Mouse (Mus musculus) heart, embryonic 12.5 days (tissue): ENCODE measurements around the gene Acat1. TPM values are rescaled to one million over a fixed set of nuclear protein-coding genes. Genes with fewer than 3 reads are reported as not detected.

Experiments
- ATAC-seq: fragments of 200-750 bp; cut with Nextera tagmentation; 2 replicates; pipeline ENCODE4 v1.8.0; 2017; ENCODE audit warnings: moderate TSS enrichment, moderate library complexity; ENCODE audit not compliant: insufficient number of reproducible peaks, low FRiP score
- H3K27ac ChIP-seq: fragments of 300-500 bp; sonication (generic); 2 replicates; pipeline ENCODE4 v1.5.1; 2016; ENCODE audit warnings: mild to moderate bottlenecking, moderate library complexity; ENCODE audit not compliant: poor library complexity, severe bottlenecking
- H3K27me3 ChIP-seq: fragments of 300-500 bp; sonication (generic); replicated peaks from 2 replicates; pipeline ENCODE4 v1.6.1; 2016; ENCODE audit warnings: mild to moderate bottlenecking, moderate library complexity
- H3K36me3 ChIP-seq: fragments of 300-500 bp; sonication (generic); 2 replicates; pipeline ENCODE4 v1.6.1; 2016; ENCODE audit warnings: mild to moderate bottlenecking, moderate library complexity
- H3K4me1 ChIP-seq: fragments of 300-500 bp; sonication (generic); replicated peaks from 2 replicates; pipeline ENCODE4 v1.6.1; 2016; ENCODE audit warnings: mild to moderate bottlenecking
- H3K4me2 ChIP-seq: fragments of 300-500 bp; sonication (generic); 2 replicates; pipeline ENCODE4 v1.6.1; 2016; ENCODE audit warnings: mild to moderate bottlenecking, moderate library complexity
- H3K4me3 ChIP-seq: fragments of 300-500 bp; sonication (generic); 2 replicates; pipeline ENCODE4 v1.5.1; 2016; ENCODE audit warnings: mild to moderate bottlenecking
- H3K9ac ChIP-seq: fragments of 300-500 bp; sonication (generic); 2 replicates; pipeline ENCODE4 v1.6.1; 2016; ENCODE audit warnings: mild to moderate bottlenecking, moderate library complexity
- H3K9me3 ChIP-seq: fragments of 300-500 bp; sonication (generic); replicated peaks from 2 replicates; pipeline ENCODE4 v1.6.1; 2016; ENCODE audit warnings: mild to moderate bottlenecking, moderate library complexity
- WGBS: fragments of 180-500 bp; shearing (Covaris S2); methylation state at CpG from one replicate; pipeline ENCODE4 v1.1.7; 2016; 5-methylcytosine and 5-hydroxymethylcytosine counted together
- polyA plus RNA-seq: library from polyadenylated mRNA; unstranded; fragments of >200 nt; fragmentation: Nextera tagmentation; extraction: Ambion mirVana; gene quantifications from 2 replicates; pipeline ENCODE4 v1.2.1, GENCODE M21; 2016

Acat1 gene
- polyA plus RNA-seq, result 185 and 195 TPM in 2 replicates

- peak within 1 kb of the TSS; percentile 90 for H3K27ac ChIP-seq
- ATAC-seq, result peak; percentile 97
- 4% methylated on average over 52 of the region's 52 CpGs for WGBS
- no peaks in the 10 kb centered on the region for H3K9me3 ChIP-seq
- no peaks in the 10 kb centered on the region for H3K27me3 ChIP-seq
- H3K9ac ChIP-seq, result peak within 1 kb of the TSS; percentile 92
- H3K4me3 ChIP-seq, result peak within 1 kb of the TSS; percentile 92
- H3K36me3 ChIP-seq, result 0 out of 2 replicates have a peak, but pooled peaks cover 3% of the 10 kb centered on the region
- peaks cover 16% of the 10 kb centered on the region for H3K4me1 ChIP-seq
- H3K4me2 ChIP-seq, result peak within 1 kb of the TSS; percentile 88
Observed at GRCm38 (mm10) chr9:53609968-53610781, at the start of gene Acat1. TSS of gene Acat1 (minus strand) at chr9:53610382.

DNA sequence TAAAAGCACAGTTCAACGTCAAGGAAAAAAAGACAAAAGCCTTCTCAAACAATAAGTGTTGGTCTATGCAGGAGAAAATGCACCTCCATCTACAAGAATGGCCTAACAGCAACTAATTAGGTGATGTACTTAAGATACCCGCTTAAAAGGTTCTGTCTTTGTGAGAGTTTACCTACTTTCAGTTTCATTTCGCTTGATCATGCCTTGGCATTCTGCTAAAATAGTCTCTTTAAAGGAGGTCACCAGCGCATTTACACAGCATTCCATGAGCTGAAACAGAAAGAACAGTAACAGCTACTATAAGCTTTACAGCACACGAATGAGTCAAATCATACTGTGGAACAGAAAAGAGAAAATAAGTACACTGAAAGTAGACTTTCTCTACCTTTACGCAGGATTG is 24.6 kb upstream of the Acat1 start:
- H3K9ac ChIP-seq, result no peak overlapping the region
- no peak overlapping the region for H3K4me2 ChIP-seq
- 92% methylated on average over 6 of the region's 6 CpGs for WGBS
- H3K4me1 ChIP-seq, result no peaks in the 10 kb centered on the region
- H3K9me3 ChIP-seq, result no peaks in the 10 kb centered on the region
- peaks cover 56% of the 10 kb centered on the region for H3K36me3 ChIP-seq
- no peak for ATAC-seq
- no peaks in the 10 kb centered on the region for H3K27me3 ChIP-seq
- no peak overlapping the region for H3K4me3 ChIP-seq
- H3K27ac ChIP-seq, result no peak overlapping the region

GRCm38 (mm10) chr9:53615246-53615645 is 5.1 kb upstream of the Acat1 start:
- WGBS, result 41% methylated on average over 8 of the region's 8 CpGs
- ATAC-seq, result 0 out of 2 replicates have a peak, but pooled peaks have one; percentile 33
- no peaks in the 10 kb centered on the region for H3K9me3 ChIP-seq
- H3K4me1 ChIP-seq, result 0 out of 2 replicates have a peak, but pooled peaks cover 6% of the 10 kb centered on the region
- no peaks in the 10 kb centered on the region for H3K27me3 ChIP-seq
- H3K9ac ChIP-seq, result no peak overlapping the region
- no peak overlapping the region for H3K4me3 ChIP-seq
- H3K36me3 ChIP-seq, result peaks cover 28% of the 10 kb centered on the region
- H3K27ac ChIP-seq, result peak overlapping the region; percentile 0; the same call in 1 of the 2 replicates
- no peak overlapping the region for H3K4me2 ChIP-seq

- Histone ChIP-seq H3K4me3 (no peak overlapping the region), H3K9me3 (no peaks in the 10 kb centered on the region), H3K4me2 (no peak overlapping the region), H3K27ac (no peak overlapping the region), H3K27me3 (no peaks in the 10 kb centered on the region), H3K36me3 (peaks cover 20% of the 10 kb centered on the region), H3K4me1 (peaks cover 7% of the 10 kb centered on the region), H3K9ac (no peak overlapping the region)
- 82% methylated on average over 4 of the region's 4 CpGs for WGBS
- ATAC-seq, result no peak
Observed at GRCm38 (mm10) chr9:53614286-53614685, 4.1 kb upstream of the Acat1 start.

GRCm38 (mm10) chr9:53609306-53609967 is 745 bp downstream of the Acat1 start:
- H3K4me2 ChIP-seq, result peak overlapping the region; percentile 88
- peaks cover 22% of the 10 kb centered on the region for H3K4me1 ChIP-seq
- 0 out of 2 replicates have a peak, but pooled peaks cover 3% of the 10 kb centered on the region for H3K36me3 ChIP-seq
- no peaks in the 10 kb centered on the region for H3K9me3 ChIP-seq
- no peak for ATAC-seq
- H3K27ac ChIP-seq, result peak overlapping the region; percentile 90
- H3K9ac ChIP-seq, result peak overlapping the region; percentile 92
- H3K27me3 ChIP-seq, result no peaks in the 10 kb centered on the region
- H3K4me3 ChIP-seq, result peak overlapping the region; percentile 92
- 70% methylated on average over 12 of the region's 12 CpGs for WGBS

GRCm38 (mm10) chr9:53607816-53608215 is 2.4 kb downstream of the Acat1 start:
- no peak for ATAC-seq
- H3K9ac ChIP-seq, result no peak overlapping the region
- whole genome bisulfite sequencing, result 84% methylated on average over 4 of the region's 4 CpGs
- no peak overlapping the region for H3K4me2 ChIP-seq
- H3K36me3 ChIP-seq, result 0 out of 2 replicates have a peak, but pooled peaks cover 3% of the 10 kb centered on the region
- H3K27me3 ChIP-seq, result no peaks in the 10 kb centered on the region
- no peak overlapping the region for H3K4me3 ChIP-seq
- no peak overlapping the region for H3K27ac ChIP-seq
- peaks cover 33% of the 10 kb centered on the region for H3K4me1 ChIP-seq
- H3K9me3 ChIP-seq, result no peaks in the 10 kb centered on the region

DNA sequence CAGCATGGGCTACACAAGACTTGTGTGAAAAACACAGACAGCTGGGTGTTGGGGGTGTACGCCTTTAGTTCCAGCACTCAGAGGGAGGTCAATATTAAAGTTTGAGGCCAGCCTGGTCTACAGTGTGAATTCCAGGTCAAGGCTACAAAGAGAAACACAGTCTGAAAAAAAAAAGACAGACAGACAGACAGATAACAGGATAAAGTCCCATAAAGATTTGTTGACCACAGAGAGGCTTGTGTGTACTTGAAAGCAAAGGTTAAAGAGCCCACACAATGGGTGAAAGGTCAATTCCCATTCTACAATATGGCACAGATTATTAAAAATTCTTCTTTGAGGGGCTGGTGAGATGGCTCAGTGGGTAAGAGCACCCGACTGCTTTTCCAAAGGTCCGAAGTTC is 3.0 kb downstream of the Acat1 start:
- H3K4me1 ChIP-seq, result peaks cover 33% of the 10 kb centered on the region
- no peaks in the 10 kb centered on the region for H3K9me3 ChIP-seq
- ATAC-seq, result no peak
- H3K4me3 ChIP-seq, result no peak overlapping the region
- H3K4me2 ChIP-seq, result no peak overlapping the region
- WGBS, result 92% methylated on average over 3 of the region's 3 CpGs
- H3K27ac ChIP-seq, result no peak overlapping the region
- H3K27me3 ChIP-seq, result no peaks in the 10 kb centered on the region
- H3K9ac ChIP-seq, result no peak overlapping the region
- H3K36me3 ChIP-seq, result 0 out of 2 replicates have a peak, but pooled peaks cover 2% of the 10 kb centered on the region

GRCm38 (mm10) chr9:53604954-53605353 is 5.2 kb downstream of the Acat1 start:
- WGBS, result 84% methylated on average over 5 of the region's 5 CpGs
- no peak overlapping the region for H3K27ac ChIP-seq
- H3K9ac ChIP-seq, result no peak overlapping the region
- H3K4me1 ChIP-seq, result peaks cover 33% of the 10 kb centered on the region
- H3K4me2 ChIP-seq, result no peak overlapping the region
- no peak for ATAC-seq
- no peaks in the 10 kb centered on the region for H3K27me3 ChIP-seq
- no peak overlapping the region for H3K4me3 ChIP-seq
- H3K9me3 ChIP-seq, result no peaks in the 10 kb centered on the region
- no peaks in the 10 kb centered on the region for H3K36me3 ChIP-seq

GRCm38 (mm10) chr9:53603849-53604248 is 6.3 kb downstream of the Acat1 start:
- Histone ChIP-seq H3K4me1 (peaks cover 28% of the 10 kb centered on the region), H3K27me3 (no peaks in the 10 kb centered on the region), H3K36me3 (0 out of 2 replicates have a peak, but pooled peaks cover under 1% of the 10 kb centered on the region), H3K9ac (no peak overlapping the region), H3K9me3 (no peaks in the 10 kb centered on the region), H3K4me3 (no peak overlapping the region), H3K4me2 (no peak overlapping the region), H3K27ac (no peak overlapping the region)
- WGBS, result 60% methylated on average over 3 of the region's 3 CpGs
- ATAC-seq, result no peak

DNA sequence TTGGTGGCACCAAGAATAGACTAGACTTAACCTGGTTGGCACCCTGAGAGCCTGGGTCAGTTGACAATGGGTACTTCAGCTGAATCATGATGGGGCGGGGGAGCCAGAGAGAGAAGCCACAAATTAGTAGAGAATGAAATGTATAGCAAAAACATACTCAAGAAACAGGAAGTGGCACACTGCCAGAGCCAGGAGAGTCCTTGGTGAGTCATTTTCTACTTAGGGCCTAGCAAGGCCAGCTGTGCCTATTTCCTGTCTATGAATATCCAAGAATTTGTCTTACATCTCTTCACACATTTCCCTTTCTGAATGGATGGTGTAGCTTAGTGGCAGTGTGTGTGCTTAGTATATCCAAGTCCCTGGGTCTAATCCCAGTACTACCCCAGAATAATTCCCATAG is 6.8 kb downstream of the Acat1 start:
- no peak for ATAC-seq
- no peak overlapping the region for H3K4me3 ChIP-seq
- H3K36me3 ChIP-seq, result 0 out of 2 replicates have a peak, but pooled peaks cover 4% of the 10 kb centered on the region
- H3K27me3 ChIP-seq, result no peaks in the 10 kb centered on the region
- H3K4me2 ChIP-seq, result no peak overlapping the region
- WGBS, result 83% methylated on average over 1 of the region's 1 CpGs
- peaks cover 26% of the 10 kb centered on the region for H3K4me1 ChIP-seq
- no peaks in the 10 kb centered on the region for H3K9me3 ChIP-seq
- H3K9ac ChIP-seq, result no peak overlapping the region
- H3K27ac ChIP-seq, result no peak overlapping the region

- Histone ChIP-seq H3K4me2 (no peak overlapping the region), H3K27ac (no peak overlapping the region), H3K4me1 (peaks cover 25% of the 10 kb centered on the region), H3K36me3 (peaks cover 13% of the 10 kb centered on the region), H3K4me3 (no peak overlapping the region), H3K27me3 (no peaks in the 10 kb centered on the region), H3K9me3 (no peaks in the 10 kb centered on the region), H3K9ac (no peak overlapping the region)
- 82% methylated on average over 2 of the region's 2 CpGs for WGBS
- no peak for ATAC-seq
Observed at GRCm38 (mm10) chr9:53601541-53601940, 8.6 kb downstream of the Acat1 start.
